Mouse (Mus musculus) myocyte (in vitro differentiated cells): ENCODE results near the gene Scfd2.

Source experiments
- MAX ChIP-seq: IDR thresholded peaks from one replicate; pipeline ENCODE4 v1.6.1; 2011; ENCODE audit warnings: low read depth, mild to moderate bottlenecking, control low read depth
- MYOD1 ChIP-seq, 3 experiments: IDR thresholded peaks; one replicate each; pipeline ENCODE4 v1.6.1; 2011; ENCODE audit warnings: control low read depth in 2 of 3, low read depth in 2 of 3, mild to moderate bottlenecking in 2 of 3, moderate library complexity in 1 of 3; ENCODE audit not compliant: insufficient read length in 2 of 3, control insufficient read depth in 1 of 3
- POLR2A ChIP-seq: IDR thresholded peaks from one replicate; pipeline ENCODE4 v1.6.1; 2011; ENCODE audit warnings: low read depth, mild to moderate bottlenecking, control low read depth, moderate library complexity; ENCODE audit not compliant: insufficient read length
- POLR2AphosphoS2 ChIP-seq: IDR thresholded peaks from one replicate; pipeline ENCODE4 v1.6.1; 2011; ENCODE audit warnings: low read depth, control low read depth; ENCODE audit not compliant: insufficient read length
- SRF ChIP-seq: IDR thresholded peaks from one replicate; pipeline ENCODE4 v1.6.1; 2011; ENCODE audit warnings: low read depth; ENCODE audit not compliant: control insufficient read depth, insufficient read length

GRCm38 (mm10) chr5:74476551-74476950, 55.0 kb downstream of the Scfd2 start:
- no peak for TF ChIP-seq MYOD1 (IDR thresholded peaks at IDR 0.05; ENCODE audit: control insufficient read depth in 1 of 3, insufficient read length in 2 of 3, low read depth in 2 of 3)
- no peak for TF ChIP-seq POLR2AphosphoS2
- no peak for TF ChIP-seq POLR2A
- no peak for TF ChIP-seq MAX
- TF ChIP-seq SRF, result no peak
